Mouse (Mus musculus) intestine, embryonic 16.5 days (tissue): ENCODE data around the gene Gm42957. TPM values are rescaled to one million over a fixed set of nuclear protein-coding genes. Genes with fewer than 3 reads are reported as not detected.
"Not testable (repeated sequence)": the region's sequence is repeated elsewhere in the genome, so short reads cannot be mapped to it uniquely, and the experiment has no call there.

Experiments used
- ATAC-seq: fragments of 200-750 bp; cut with Nextera tagmentation; 2 replicates; pipeline ENCODE4 v1.8.0; 2017; ENCODE audit warnings: moderate TSS enrichment, moderate library complexity
- H3K27ac ChIP-seq: fragments of 300-500 bp; sonication (generic); 2 replicates; pipeline ENCODE4 v1.5.1; 2014; ENCODE audit warnings: mild to moderate bottlenecking, low read length
- H3K27me3 ChIP-seq: fragments of 300-500 bp; sonication (generic); replicated peaks from 2 replicates; pipeline ENCODE4 v1.6.1; 2014; ENCODE audit warnings: low read length, control low read depth, mixed read lengths; ENCODE audit not compliant: control insufficient read depth, insufficient read depth
- H3K36me3 ChIP-seq: fragments of 300-500 bp; sonication (generic); 2 replicates; pipeline ENCODE4 v1.6.1; 2014; ENCODE audit warnings: low read length, control low read depth; ENCODE audit not compliant: control insufficient read depth, insufficient read depth
- H3K4me1 ChIP-seq: fragments of 300-500 bp; sonication (generic); 2 replicates; pipeline ENCODE4 v1.6.1; 2014; ENCODE audit warnings: low read length, control low read depth, mixed read lengths; ENCODE audit not compliant: control insufficient read depth, insufficient read depth
- H3K4me2 ChIP-seq: fragments of 300-500 bp; sonication (generic); 2 replicates; pipeline ENCODE4 v1.6.1; 2014; ENCODE audit warnings: low read depth, low read length, control low read depth
- H3K4me3 ChIP-seq: fragments of 300-500 bp; sonication (generic); 2 replicates; pipeline ENCODE4 v1.5.1; 2014; ENCODE audit warnings: mild to moderate bottlenecking, low read length
- H3K9ac ChIP-seq: fragments of 300-500 bp; sonication (generic); 2 replicates; pipeline ENCODE4 v1.6.1; 2014; ENCODE audit warnings: low read depth, low read length
- H3K9me3 ChIP-seq: fragments of 300-500 bp; sonication (generic); 2 replicates; pipeline ENCODE4 v1.6.1; 2016; ENCODE audit warnings: low read length, control low read depth; ENCODE audit not compliant: control insufficient read depth
- WGBS: fragments of 180-500 bp; shearing (Covaris S2); extraction: QIAGEN DNeasy Blood & Tissue Kit; methylation state at CpG from one replicate; pipeline ENCODE4 v1.1.7; 2014; 5-methylcytosine and 5-hydroxymethylcytosine counted together
- polyA plus RNA-seq: library from polyadenylated mRNA; unstranded; fragments of >200 nt; fragmentation: Nextera tagmentation; extraction: Ambion mirVana; gene quantifications from 2 replicates; pipeline ENCODE4 v1.2.1, GENCODE M21; 2015

The Gm42957 gene
- polyA plus RNA-seq, 1 experiment from 2014 or later, result 0.11 TPM

- Histone ChIP-seq H3K27me3 (no peaks in the 10 kb centered on the region), H3K4me3 (peak overlapping the region; percentile 85), H3K36me3 (0 out of 2 replicates have a peak, but pooled peaks cover 3% of the 10 kb centered on the region), H3K9ac (peak overlapping the region; percentile 94), H3K4me1 (peaks cover 17% of the 10 kb centered on the region), H3K4me2 (peak overlapping the region; percentile 60), H3K27ac (peak overlapping the region; percentile 0; the same call in 1 of the 2 replicates), H3K9me3 (no peaks in the 10 kb centered on the region)
- WGBS, result 70% methylated on average over 11 of the region's 11 CpGs
- no peak for ATAC-seq
These were observed 1.2 kb downstream of the Gm42957 start for GRCm38 (mm10) chr3:96636448-96636847.

- Histone ChIP-seq H3K36me3 (0 out of 2 replicates have a peak, but pooled peaks cover 8% of the 10 kb centered on the region), H3K9ac (no peak overlapping the region), H3K9me3 (no peaks in the 10 kb centered on the region), H3K4me1 (peaks cover 17% of the 10 kb centered on the region), H3K4me3 (no peak overlapping the region), H3K27me3 (no peaks in the 10 kb centered on the region), H3K4me2 (no peak overlapping the region), H3K27ac (no peak overlapping the region)
- ATAC-seq, result no peak
- WGBS, result 92% methylated on average over 1 of the region's 1 CpGs
These were observed 3.9 kb downstream of the Gm42957 start for GRCm38 (mm10) chr3:96639219-96639618.

GRCm38 (mm10) chr3:96645018-96645649, 9.9 kb downstream of the Gm42957 start, which contains the start of gene Itga10:
Gene Itga10 (plus strand): TSS chr3:96645584.
- Histone ChIP-seq H3K4me3 (no peak within 1 kb of the TSS), H3K27me3 (no peaks in the 10 kb centered on the region), H3K4me2 (no peak within 1 kb of the TSS), H3K4me1 (no peaks in the 10 kb centered on the region), H3K36me3 (0 out of 2 replicates have a peak, but pooled peaks cover 5% of the 10 kb centered on the region), H3K27ac (no peak within 1 kb of the TSS), H3K9ac (no peak within 1 kb of the TSS), H3K9me3 (no peaks in the 10 kb centered on the region)
- WGBS, result 64% methylated on average over 7 of the region's 7 CpGs
- peak; percentile 42; the same call in 1 of the 2 replicates for ATAC-seq

GRCm38 (mm10) chr3:96647365-96647764, 12.1 kb downstream of the Gm42957 start:
- H3K4me1 ChIP-seq, result no peaks in the 10 kb centered on the region
- no peak overlapping the region for H3K27ac ChIP-seq
- no peak overlapping the region for H3K4me3 ChIP-seq
- no peak for ATAC-seq
- no peaks in the 10 kb centered on the region for H3K9me3 ChIP-seq
- no peak overlapping the region for H3K4me2 ChIP-seq
- H3K36me3 ChIP-seq, result 0 out of 2 replicates have a peak, but pooled peaks cover 5% of the 10 kb centered on the region
- H3K27me3 ChIP-seq, result no peaks in the 10 kb centered on the region
- H3K9ac ChIP-seq, result no peak overlapping the region
- 85% methylated on average over 3 of the region's 3 CpGs for whole genome bisulfite sequencing

- ATAC-seq, result no peak
- H3K36me3 ChIP-seq, result no peaks in the 10 kb centered on the region
- no peak overlapping the region for H3K4me2 ChIP-seq
- no peaks in the 10 kb centered on the region for H3K4me1 ChIP-seq
- no peak overlapping the region for H3K4me3 ChIP-seq
- H3K27me3 ChIP-seq, result no peaks in the 10 kb centered on the region
- WGBS, result 84% methylated on average over 2 of the region's 2 CpGs
- no peaks in the 10 kb centered on the region for H3K9me3 ChIP-seq
- no peak overlapping the region for H3K9ac ChIP-seq
- H3K27ac ChIP-seq, result no peak overlapping the region
These were observed 25.6 kb downstream of the Gm42957 start for GRCm38 (mm10) chr3:96660901-96661300.

GRCm38 (mm10) chr3:96662731-96663316, 27.6 kb downstream of the Gm42957 start:
- Histone ChIP-seq H3K4me1 (no peaks in the 10 kb centered on the region), H3K4me2 (no peak overlapping the region; the same call in 1 of the 2 replicates), H3K9ac (no peak overlapping the region), H3K4me3 (no peak overlapping the region), H3K9me3 (no peaks in the 10 kb centered on the region), H3K27me3 (no peaks in the 10 kb centered on the region), H3K27ac (no peak overlapping the region), H3K36me3 (no peaks in the 10 kb centered on the region)
- ATAC-seq, result no peak
- 51% methylated on average over 8 of the region's 8 CpGs for WGBS

GRCm38 (mm10) chr3:96663432-96664239, 28.4 kb downstream of the Gm42957 start:
- Histone ChIP-seq H3K4me2 (peak overlapping the region; percentile 41), H3K27ac (no peak overlapping the region), H3K9ac (peak overlapping the region; percentile 47), H3K4me1 (no peaks in the 10 kb centered on the region), H3K9me3 (no peaks in the 10 kb centered on the region), H3K4me3 (peak overlapping the region; percentile 14), H3K27me3 (no peaks in the 10 kb centered on the region), H3K36me3 (no peaks in the 10 kb centered on the region)
- WGBS, result 7% methylated on average over 15 of the region's 18 CpGs
- ATAC-seq, result peak; percentile 87

GRCm38 (mm10) chr3:96665732-96666363, 30.6 kb downstream of the Gm42957 start:
- H3K9me3 ChIP-seq, H3K36me3 ChIP-seq, H3K4me3 ChIP-seq, H3K27me3 ChIP-seq, H3K9ac ChIP-seq, H3K27ac ChIP-seq, H3K4me1 ChIP-seq, H3K4me2 ChIP-seq, ATAC-seq: not testable (repeated sequence)
- 91% methylated on average over 7 of the region's 7 CpGs for WGBS

GRCm38 (mm10) chr3:96666916-96667315, 31.6 kb downstream of the Gm42957 start:
- H3K36me3 ChIP-seq, result no peaks in the 10 kb centered on the region
- H3K27ac ChIP-seq, result no peak overlapping the region
- no peak overlapping the region for H3K9ac ChIP-seq
- no peaks in the 10 kb centered on the region for H3K9me3 ChIP-seq
- ATAC-seq, result no peak
- 89% methylated on average over 5 of the region's 5 CpGs for WGBS
- no peak overlapping the region for H3K4me3 ChIP-seq
- H3K4me2 ChIP-seq, result no peak overlapping the region
- peaks cover 8% of the 10 kb centered on the region for H3K4me1 ChIP-seq
- H3K27me3 ChIP-seq, result peaks cover 5% of the 10 kb centered on the region; the same call in 1 of the 2 replicates
